Mouse (Mus musculus): ENCODE results near the gene Ppp2r5c.

Ppp2r5c gene

GRCm38 (mm10) chr12:110608460-110609152 lies 161.7 kb downstream of the Ppp2r5c start:
- DNase-seq (ENCODE audit: low read depth, low spot score): no peak

- DNase-seq (ENCODE audit: low read depth, low spot score): no peak
Observed at GRCm38 (mm10) chr12:110609153-110609497, 162.2 kb downstream of the Ppp2r5c start.

GRCm38 (mm10) chr12:110610713-110611112 lies 163.8 kb downstream of the Ppp2r5c start:
- DNase-seq (ENCODE audit: low read depth, low spot score): no peak

- no peak for DNase-seq (ENCODE audit: low read depth, low spot score)
Observed at GRCm38 (mm10) chr12:110630056-110630455, 183.1 kb downstream of the Ppp2r5c start.
